Mouse (Mus musculus) liver, adult 2 months (tissue): ENCODE results near the gene Insl6.

ENCODE experiments used
- CTCF ChIP-seq: fragments of 200-500 bp; IDR thresholded peaks from 2 replicates; pipeline ENCODE4 v1.5.1; 2011; ENCODE audit warnings: low read depth, low read length, control low read depth
- POLR2A ChIP-seq: fragments of 200-500 bp; IDR thresholded peaks from 2 replicates; pipeline ENCODE4 v1.6.1; 2011; ENCODE audit warnings: low read length, control low read depth; ENCODE audit not compliant: insufficient read depth; ENCODE audit errors: extremely low read depth

DNA sequence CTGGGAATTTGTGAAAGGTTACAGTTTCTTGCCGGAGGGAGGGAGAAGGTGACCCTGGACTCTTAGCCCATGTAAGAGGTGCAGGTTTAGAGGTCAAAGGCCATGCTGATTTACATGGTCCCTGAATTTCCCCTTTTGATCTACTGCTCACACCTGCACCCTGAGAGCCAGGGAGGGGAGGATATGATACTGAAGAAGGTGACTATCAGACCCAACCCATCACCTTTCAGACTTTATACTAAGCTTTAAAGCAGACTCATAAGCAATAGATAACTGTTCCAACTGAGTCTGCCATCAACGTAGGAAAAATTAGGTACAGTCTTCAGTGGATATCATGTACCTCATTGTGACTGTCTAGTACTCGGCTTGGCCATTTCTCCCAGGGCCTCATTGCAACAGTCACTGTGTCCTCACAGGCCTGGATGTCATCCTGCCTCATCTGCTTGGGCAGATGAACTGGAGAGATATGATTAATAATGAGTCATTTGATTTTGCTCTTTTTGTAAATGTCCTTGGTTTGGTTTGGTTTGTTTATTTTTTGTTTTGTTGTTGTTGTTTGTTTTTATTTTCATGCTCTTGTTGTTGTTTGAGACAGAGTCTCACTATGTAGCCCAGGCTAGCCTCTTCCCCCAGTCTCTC lies 43.6 kb upstream of the Insl6 start:
- no peak for TF ChIP-seq POLR2A
- TF ChIP-seq CTCF = no peak
